Mouse (Mus musculus): Measurements from ENCODE around the gene Sod2. TPM values are rescaled to one million over a fixed set of nuclear protein-coding genes. Genes with fewer than 3 reads are reported as not detected.
"Not testable (repeated sequence)": the region's sequence is repeated elsewhere in the genome, so short reads cannot be mapped to it uniquely, and the experiment has no call there.

Gene Sod2
- polyA plus RNA-seq, 1 experiment: 511 TPM

DNA sequence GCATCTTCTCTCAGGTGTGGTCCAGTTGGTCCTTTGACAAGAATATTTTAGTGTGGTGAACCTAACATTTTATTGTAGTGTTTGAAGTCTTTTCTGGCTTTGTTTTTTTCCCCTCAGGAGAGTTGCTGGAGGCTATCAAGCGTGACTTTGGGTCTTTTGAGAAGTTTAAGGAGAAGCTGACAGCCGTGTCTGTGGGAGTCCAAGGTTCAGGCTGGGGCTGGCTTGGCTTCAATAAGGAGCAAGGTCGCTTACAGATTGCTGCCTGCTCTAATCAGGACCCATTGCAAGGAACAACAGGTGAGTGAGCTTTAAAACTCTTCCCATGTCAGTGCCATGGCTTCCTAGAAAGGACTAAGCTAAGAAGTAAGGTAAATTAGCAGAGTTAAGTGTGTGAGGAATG, 6.7 kb downstream of the Sod2 start:
- no peak overlapping the region for H3K27ac ChIP-seq (ENCODE audit: insufficient read depth, low read depth, low read length)
- TF ChIP-seq CTCF (IDR thresholded peaks at IDR 0.05; ENCODE audit: extremely low read depth, insufficient read length, insufficient replicate concordance, low read depth, low read length) (no peak), POLR2A (IDR thresholded peaks at IDR 0.05; ENCODE audit: low read depth, low read length) (no peak)
- WGBS: 29% methylated on average over 3 of the region's 3 CpGs
- peaks cover 2% of the 10 kb centered on the region; the same call in 1 of the 2 replicates for H3K4me1 ChIP-seq (ENCODE audit: control insufficient read depth, insufficient read depth, insufficient read length, low read length)
- H3K27me3 ChIP-seq (ENCODE audit: control insufficient read depth, insufficient read depth, low read length): no peaks in the 10 kb centered on the region
- H3K36me3 ChIP-seq (ENCODE audit: control insufficient read depth, insufficient read depth, low read length): peaks cover 34% of the 10 kb centered on the region
- no peak overlapping the region for H3K4me3 ChIP-seq (ENCODE audit: low read depth, low read length)

DNA sequence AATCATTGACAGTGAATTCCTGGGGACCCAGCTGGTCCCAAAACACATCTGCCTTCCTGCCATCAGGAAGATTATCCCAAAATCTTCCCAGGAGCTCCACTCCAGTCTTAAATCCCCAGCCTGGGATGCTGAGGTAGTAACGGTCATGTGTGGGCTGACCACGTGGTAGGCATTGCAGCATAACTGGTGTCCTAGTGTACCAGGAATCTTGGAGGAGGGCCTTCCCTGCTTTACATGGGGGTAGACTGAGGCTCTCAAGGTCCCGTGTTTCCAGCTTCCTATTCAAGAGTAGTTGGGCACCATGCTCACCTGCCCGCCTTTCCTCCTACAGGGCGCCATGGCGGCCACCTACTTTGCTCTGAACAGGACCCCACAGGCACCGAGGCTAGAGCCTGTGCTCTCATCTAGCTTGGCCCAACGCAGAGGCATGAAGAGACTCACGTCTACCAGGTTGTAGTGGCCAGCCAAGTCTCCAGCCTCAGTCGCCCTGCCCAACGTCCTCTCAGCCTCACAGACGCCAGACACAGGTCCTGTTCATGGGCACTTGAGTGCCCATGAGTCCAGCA, 30.1 kb downstream of the Sod2 start:
- not testable (repeated sequence) for H3K36me3 ChIP-seq (ENCODE audit: control insufficient read depth, insufficient read depth, low read length); H3K27ac ChIP-seq (ENCODE audit: insufficient read depth, low read depth, low read length); H3K27me3 ChIP-seq (ENCODE audit: control insufficient read depth, insufficient read depth, low read length); H3K4me3 ChIP-seq (ENCODE audit: low read depth, low read length); H3K4me1 ChIP-seq (ENCODE audit: control insufficient read depth, insufficient read depth, insufficient read length, low read length)
- 88% methylated on average over 5 of the region's 12 CpGs for WGBS

DNA sequence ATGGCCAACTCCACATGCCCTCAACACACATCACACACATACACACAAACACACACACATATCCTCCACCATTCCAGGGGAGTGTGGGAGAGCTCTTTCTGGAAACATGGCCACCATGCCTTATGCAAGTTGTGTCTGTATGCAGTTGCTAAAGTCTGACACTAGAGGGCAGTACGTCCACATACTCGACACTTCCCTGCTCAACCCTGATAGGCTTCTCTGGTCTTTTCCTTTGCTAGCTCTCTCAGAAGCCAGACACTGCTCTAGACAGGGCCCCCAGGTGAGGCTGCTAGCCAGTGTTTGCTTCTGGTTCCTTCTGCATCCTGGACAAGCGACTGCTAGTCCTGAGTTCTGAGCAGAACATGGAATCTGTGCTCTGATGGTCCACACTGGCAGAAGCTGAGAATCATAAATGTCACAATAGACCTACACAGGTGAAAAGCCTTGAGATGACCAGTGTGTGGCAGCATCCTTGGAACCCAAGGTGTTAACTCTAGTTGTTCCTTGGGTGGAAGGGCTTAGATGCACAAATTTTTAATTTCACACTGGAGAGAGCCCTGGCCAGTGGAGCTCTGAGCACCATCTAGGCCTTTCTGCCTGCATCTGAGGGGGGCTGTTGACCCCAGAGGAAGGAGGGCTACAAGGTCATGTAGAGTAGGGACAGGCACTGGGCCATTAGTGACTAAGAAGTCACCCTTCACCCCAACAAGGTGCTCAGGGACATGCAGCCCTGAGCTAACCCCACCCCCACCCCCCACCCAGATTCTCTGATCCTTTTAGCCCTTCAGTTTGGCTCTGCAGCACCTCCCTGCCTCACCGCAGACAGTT, 37.4 kb downstream of the Sod2 start:
- H3K4me3 ChIP-seq (ENCODE audit: low read depth, low read length): not testable (repeated sequence)
- 21% methylated on average over 4 of the region's 4 CpGs for WGBS
- peak; percentile 29; the same call in 1 of the 2 replicates for TF ChIP-seq CTCF (IDR thresholded peaks at IDR 0.05; ENCODE audit: extremely low read depth, insufficient read length, insufficient replicate concordance, low read depth, low read length)

DNA sequence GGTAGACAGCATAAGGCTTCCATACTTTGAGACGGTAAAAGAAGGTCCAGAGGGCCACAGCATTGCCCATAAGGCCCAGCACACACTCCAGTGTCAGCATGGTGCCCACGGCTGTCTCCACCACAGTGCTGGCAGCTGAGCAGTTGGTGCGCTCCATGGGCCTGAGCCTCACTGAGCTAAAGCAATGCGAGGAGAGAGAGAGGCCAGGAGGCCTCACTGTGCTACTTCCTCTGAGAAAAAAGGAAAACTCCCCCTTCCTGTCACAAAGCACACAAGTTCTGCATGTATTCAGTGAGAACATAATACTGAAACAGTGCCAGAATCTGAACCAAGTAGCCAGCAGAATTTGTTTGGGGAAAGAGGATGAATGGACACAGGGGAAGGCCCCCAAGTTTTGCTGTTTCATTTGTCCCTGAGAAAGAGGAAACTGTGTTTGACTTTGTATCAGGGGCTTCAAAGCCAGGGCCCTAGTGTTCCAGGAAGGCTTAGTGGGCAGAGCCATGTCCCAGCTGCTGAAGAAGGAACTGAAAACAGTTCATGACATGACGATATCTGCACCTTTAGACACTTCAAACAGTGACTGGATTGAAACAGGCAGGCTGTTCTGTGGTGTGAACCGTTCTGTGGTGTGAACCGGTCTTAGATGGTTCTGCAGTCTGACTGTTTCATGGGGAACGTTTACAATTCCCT, 45.6 kb downstream of the Sod2 start, which contains the start of gene Gpr31b:
TSS of gene Gpr31b (minus strand) at position 173 of the 690 bp plus-strand sequence.
- not testable (repeated sequence) for H3K27ac ChIP-seq (ENCODE audit: insufficient read depth, low read depth, low read length); H3K36me3 ChIP-seq (ENCODE audit: control insufficient read depth, insufficient read depth, low read length); H3K27me3 ChIP-seq (ENCODE audit: control insufficient read depth, insufficient read depth, low read length); H3K4me1 ChIP-seq (ENCODE audit: control insufficient read depth, insufficient read depth, insufficient read length, low read length); H3K4me3 ChIP-seq (ENCODE audit: low read depth, low read length)
- 88% methylated on average over 3 of the region's 8 CpGs for WGBS

More for the DNA sequence above, 37.4 kb downstream of the Sod2 start:
- H3K36me3 ChIP-seq (ENCODE audit: control insufficient read depth, insufficient read depth, low read length); H3K27ac ChIP-seq (ENCODE audit: insufficient read depth, low read depth, low read length); H3K27me3 ChIP-seq (ENCODE audit: control insufficient read depth, insufficient read depth, low read length); H3K4me1 ChIP-seq (ENCODE audit: control insufficient read depth, insufficient read depth, insufficient read length, low read length): not testable (repeated sequence)

DNA sequence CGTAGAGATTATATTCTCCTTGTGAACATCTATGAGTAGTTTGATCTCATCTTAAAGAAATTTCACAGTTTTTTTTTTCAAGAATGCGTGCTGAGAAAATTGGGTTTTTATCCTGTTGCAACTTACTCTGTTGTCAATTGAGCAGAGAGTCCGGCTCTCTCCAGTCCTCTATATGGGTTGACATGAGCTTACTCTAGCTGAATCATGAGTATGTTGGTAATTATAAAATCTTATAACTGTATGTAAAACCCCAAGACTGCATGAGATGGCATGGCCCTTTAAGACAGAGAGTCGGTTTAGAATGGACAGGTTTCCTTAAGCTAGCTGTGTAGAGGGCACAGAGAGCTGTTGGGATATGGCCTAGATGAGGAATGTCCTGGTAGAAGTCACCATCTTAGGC, 54.2 kb downstream of the Sod2 start, which contains the start of gene Tcp10b:
TSS of gene Tcp10b (plus strand) at position 301 of the 400 bp plus-strand sequence.
- H3K4me3 ChIP-seq (ENCODE audit: low read depth, low read length); H3K27me3 ChIP-seq (ENCODE audit: control insufficient read depth, insufficient read depth, low read length); H3K27ac ChIP-seq (ENCODE audit: insufficient read depth, low read depth, low read length); H3K4me1 ChIP-seq (ENCODE audit: control insufficient read depth, insufficient read depth, insufficient read length, low read length); H3K36me3 ChIP-seq (ENCODE audit: control insufficient read depth, insufficient read depth, low read length): not testable (repeated sequence)
- 86% methylated on average over 4 of the region's 4 CpGs for WGBS

DNA sequence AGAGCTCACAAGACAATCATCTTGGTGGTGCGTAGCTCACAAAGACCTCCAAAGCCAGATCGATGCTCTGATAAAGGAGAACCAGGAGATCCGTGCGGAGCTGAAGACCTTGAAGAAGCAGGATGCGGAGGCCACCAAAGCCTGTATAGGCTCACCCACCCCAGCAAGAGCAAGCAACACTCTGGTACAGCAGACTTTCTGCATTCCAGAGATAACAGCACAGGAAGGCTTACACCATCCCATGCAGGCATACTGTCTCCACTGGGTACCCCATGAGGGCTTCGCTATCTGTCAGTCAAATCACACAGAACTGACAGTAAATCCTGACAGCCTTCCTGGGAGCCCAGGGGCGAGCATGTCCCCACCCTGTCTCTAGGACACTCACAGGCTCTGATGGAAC, 56.2 kb downstream of the Sod2 start:
- not testable (repeated sequence) for H3K27me3 ChIP-seq (ENCODE audit: control insufficient read depth, insufficient read depth, low read length); H3K4me1 ChIP-seq (ENCODE audit: control insufficient read depth, insufficient read depth, insufficient read length, low read length); H3K27ac ChIP-seq (ENCODE audit: insufficient read depth, low read depth, low read length); H3K36me3 ChIP-seq (ENCODE audit: control insufficient read depth, insufficient read depth, low read length); H3K4me3 ChIP-seq (ENCODE audit: low read depth, low read length)
- WGBS: 78% methylated on average over 7 of the region's 7 CpGs

DNA sequence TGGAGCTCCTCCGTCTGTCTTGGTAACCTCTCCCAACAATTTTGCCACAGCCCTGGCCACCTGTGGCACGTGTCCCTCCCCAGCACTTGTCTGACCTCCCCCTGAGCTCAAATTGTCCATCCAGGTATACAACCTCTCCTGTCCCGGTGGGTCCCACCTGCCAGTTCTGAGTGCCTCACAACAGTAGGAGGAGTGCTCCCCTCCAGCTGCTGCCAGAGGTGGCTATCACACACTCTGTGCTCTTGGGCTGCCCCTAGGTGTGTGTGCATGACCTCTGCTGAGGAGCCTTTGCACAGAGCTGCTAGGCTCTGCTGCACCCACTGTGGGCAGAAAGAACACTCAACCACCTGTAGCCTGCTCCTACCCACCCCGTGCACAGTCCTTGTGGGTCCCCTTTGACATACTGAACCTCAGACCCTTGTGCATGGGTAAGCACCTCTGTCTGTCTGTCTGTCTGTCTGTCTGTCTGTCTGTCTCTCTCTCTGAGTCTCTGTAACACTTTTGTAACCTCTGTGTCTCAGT, 61.3 kb downstream of the Sod2 start:
- not testable (repeated sequence) for H3K36me3 ChIP-seq (ENCODE audit: control insufficient read depth, insufficient read depth, low read length); H3K4me3 ChIP-seq (ENCODE audit: low read depth, low read length); H3K4me1 ChIP-seq (ENCODE audit: control insufficient read depth, insufficient read depth, insufficient read length, low read length); H3K27ac ChIP-seq (ENCODE audit: insufficient read depth, low read depth, low read length); H3K27me3 ChIP-seq (ENCODE audit: control insufficient read depth, insufficient read depth, low read length)
- 60% methylated on average over 1 of the region's 4 CpGs for WGBS

DNA sequence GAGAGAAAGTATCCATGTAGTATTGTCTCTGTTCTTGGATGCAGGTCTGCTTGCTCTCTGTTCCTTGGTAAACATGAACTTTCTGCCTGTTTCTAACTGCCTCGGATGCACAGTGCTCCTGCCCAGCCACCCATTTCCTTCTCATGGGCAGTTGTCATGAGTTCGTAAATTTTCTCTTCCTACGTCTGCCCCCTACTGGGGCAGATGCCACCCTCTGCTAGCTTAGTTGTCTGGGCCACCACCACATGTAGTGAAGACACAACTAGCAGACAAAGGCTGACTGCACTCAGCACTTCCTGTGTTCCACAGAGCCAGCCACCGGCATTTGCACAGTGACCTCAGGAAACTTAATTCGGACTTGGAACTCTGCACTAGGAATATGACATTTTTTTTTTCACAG, 62.6 kb downstream of the Sod2 start:
- not testable (repeated sequence) for H3K27ac ChIP-seq (ENCODE audit: insufficient read depth, low read depth, low read length); H3K4me3 ChIP-seq (ENCODE audit: low read depth, low read length); H3K4me1 ChIP-seq (ENCODE audit: control insufficient read depth, insufficient read depth, insufficient read length, low read length); H3K27me3 ChIP-seq (ENCODE audit: control insufficient read depth, insufficient read depth, low read length); H3K36me3 ChIP-seq (ENCODE audit: control insufficient read depth, insufficient read depth, low read length)
- WGBS: 66% methylated on average over 4 of the region's 5 CpGs

Other genes starting within 250 kb of the Sod2 start
- gene Igf2r, start 237.2 kb upstream of the Sod2 start, polyA plus RNA-seq (2012; rRNA removed): 8.3 and 19.7 TPM in 2 replicates
- not detected in 2 replicates for gene Mas1, start 138.7 kb upstream of the Sod2 start, polyA plus RNA-seq (2012; rRNA removed)
- not detected in 2 replicates for gene Mrgprh, start 130.8 kb upstream of the Sod2 start, polyA plus RNA-seq (2012; rRNA removed)
- 0.24 and 0.41 TPM in 2 replicates for gene Pnldc1, start 96.6 kb upstream of the Sod2 start, polyA plus RNA-seq (2012; rRNA removed)
- gene Tcp1, start 91.1 kb upstream of the Sod2 start, polyA plus RNA-seq (2012; rRNA removed): 9.8 and 19.5 TPM in 2 replicates
- 16.7 and 19.4 TPM in 2 replicates for gene Mrpl18, start 90.5 kb upstream of the Sod2 start, polyA plus RNA-seq (2012; rRNA removed)
- gene Acat3, start 66.2 kb upstream of the Sod2 start, polyA plus RNA-seq (2012; rRNA removed): 0.38 TPM in 1 of 2 replicates, not detected in the other
- 5.3 and 7.9 TPM in 2 replicates for gene Acat2, start 46.1 kb upstream of the Sod2 start, polyA plus RNA-seq (2012; rRNA removed)
- 4.5 and 11.0 TPM in 2 replicates for gene Wtap, start 12.7 kb upstream of the Sod2 start, polyA plus RNA-seq (2012; rRNA removed)
- 0.76 and 1.1 TPM in 2 replicates for gene Gpr31b, start 45.5 kb downstream of the Sod2 start, polyA plus RNA-seq (2012; rRNA removed)
- gene Tcp10b, start 54.3 kb downstream of the Sod2 start, polyA plus RNA-seq (2012; rRNA removed): not detected in 2 replicates
- gene Unc93a, start 125.0 kb downstream of the Sod2 start, polyA plus RNA-seq (2012; rRNA removed): 0.77 and 15.8 TPM in 2 replicates
- not detected in 2 replicates for gene Smok2a, start 214.3 kb downstream of the Sod2 start, polyA plus RNA-seq (2012; rRNA removed)
- not detected in 2 replicates for gene Smok2b, start 223.4 kb downstream of the Sod2 start, polyA plus RNA-seq (2012; rRNA removed)